Mouse (Mus musculus): ENCODE data around the gene Ephx3. TPM values are rescaled to one million over a fixed set of nuclear protein-coding genes. Genes with fewer than 3 reads are reported as not detected.

Gene Ephx3
- polyA plus RNA-seq, 1 experiment: 0.31 TPM

- TF ChIP-seq CTCF (IDR thresholded peaks at IDR 0.05; ENCODE audit: borderline replicate concordance, extremely low read depth, insufficient read depth, insufficient read length): no peak
- no peak for DNase-seq (ENCODE audit: low read depth)
These were observed 13.6 kb upstream of the Ephx3 start for GRCm38 (mm10) chr17:32202972-32203371.

DNA sequence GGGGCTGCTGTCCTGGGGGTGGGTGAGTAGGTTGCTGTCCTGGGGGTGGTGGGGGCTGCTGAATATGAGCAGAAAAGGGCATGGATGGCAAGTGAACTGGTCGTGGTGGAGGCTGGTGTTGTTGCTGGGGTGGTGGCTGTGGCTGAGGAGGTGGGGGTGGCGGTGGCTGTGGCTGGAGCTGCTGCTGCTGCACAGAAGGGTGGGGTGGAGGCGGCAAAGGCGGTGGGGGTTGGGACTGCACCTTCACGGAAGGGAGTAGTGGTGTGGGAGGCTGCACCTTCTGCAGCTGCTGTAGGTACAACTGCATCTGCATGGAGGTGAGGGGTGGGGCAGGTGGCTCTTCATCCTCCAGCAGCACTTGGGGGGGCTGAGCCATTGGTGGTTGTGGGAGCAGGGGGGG, 11.7 kb upstream of the Ephx3 start:
- TF ChIP-seq CTCF (IDR thresholded peaks at IDR 0.05; ENCODE audit: borderline replicate concordance, extremely low read depth, insufficient read depth, insufficient read length) (no peak), POLR2A (IDR thresholded peaks at IDR 0.05; ENCODE audit: borderline replicate concordance, extremely low read depth, insufficient read depth, insufficient read length, poor library complexity, severe bottlenecking) (no peak)
- DNase-seq (ENCODE audit: low read depth): no peak

DNA sequence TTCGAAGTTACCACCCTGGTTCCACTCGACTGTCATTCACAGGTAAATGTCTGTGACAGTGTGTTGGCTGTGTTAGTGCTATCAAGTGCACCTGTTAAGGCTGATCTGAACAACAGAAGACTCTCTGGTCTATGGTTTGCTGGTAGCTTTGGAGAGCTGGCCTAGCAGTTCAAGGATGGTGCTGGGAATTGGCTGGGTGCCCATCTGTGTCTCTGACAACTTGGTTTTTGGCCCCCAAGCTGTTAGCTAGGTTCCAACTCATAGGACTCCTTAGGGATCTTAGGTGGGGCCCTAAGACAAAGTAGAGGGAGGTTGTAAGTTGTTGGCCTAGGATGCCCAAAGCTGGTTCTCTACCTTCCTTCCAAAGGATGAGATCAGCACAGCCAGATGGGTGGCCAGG, 10.4 kb upstream of the Ephx3 start:
- no peak for DNase-seq (ENCODE audit: low read depth)
- no peak for TF ChIP-seq POLR2A (IDR thresholded peaks at IDR 0.05; ENCODE audit: borderline replicate concordance, extremely low read depth, insufficient read depth, insufficient read length, poor library complexity, severe bottlenecking)
- TF ChIP-seq CTCF (IDR thresholded peaks at IDR 0.05; ENCODE audit: borderline replicate concordance, extremely low read depth, insufficient read depth, insufficient read length): no peak

- DNase-seq (ENCODE audit: low read depth): peak; percentile 10
These were observed 7.8 kb upstream of the Ephx3 start for GRCm38 (mm10) chr17:32197156-32197555.

GRCm38 (mm10) chr17:32195725-32196124, 6.4 kb upstream of the Ephx3 start:
- no peak for TF ChIP-seq CTCF (IDR thresholded peaks at IDR 0.05; ENCODE audit: borderline replicate concordance, extremely low read depth, insufficient read depth, insufficient read length)
- no peak for TF ChIP-seq POLR2A (IDR thresholded peaks at IDR 0.05; ENCODE audit: borderline replicate concordance, extremely low read depth, insufficient read depth, insufficient read length, poor library complexity, severe bottlenecking)
- DNase-seq (ENCODE audit: low read depth): no peak

More at GRCm38 (mm10) chr17:32197156-32197555, 7.8 kb upstream of the Ephx3 start:
- TF ChIP-seq CTCF (IDR thresholded peaks at IDR 0.05; ENCODE audit: borderline replicate concordance, extremely low read depth, insufficient read depth, insufficient read length) (no peak), POLR2A (IDR thresholded peaks at IDR 0.05; ENCODE audit: borderline replicate concordance, extremely low read depth, insufficient read depth, insufficient read length, poor library complexity, severe bottlenecking) (no peak)

- DNase-seq (ENCODE audit: low read depth): no peak
These were observed 3.7 kb upstream of the Ephx3 start for GRCm38 (mm10) chr17:32193010-32193409.

DNA sequence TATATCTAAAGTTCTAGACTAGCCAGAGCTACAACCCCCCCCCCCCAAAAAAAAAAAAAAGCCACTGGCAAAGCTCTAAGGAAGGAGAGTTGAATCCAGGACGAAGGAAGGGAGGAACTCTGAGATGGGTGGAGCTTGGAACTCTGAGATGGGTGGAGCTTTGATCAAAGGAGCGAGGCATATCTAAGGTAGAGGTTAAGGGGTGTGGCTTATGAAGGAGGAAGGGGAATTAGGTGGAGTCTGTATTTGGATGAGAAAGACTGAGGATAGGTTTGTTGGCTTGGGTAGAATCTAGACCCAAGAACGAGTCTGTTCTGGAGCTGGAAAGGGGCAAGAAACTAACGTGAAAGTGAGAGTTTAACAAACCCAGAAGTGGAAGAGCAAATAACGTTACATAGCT, 501 bp upstream of the Ephx3 start:
- TF ChIP-seq POLR2A (IDR thresholded peaks at IDR 0.05; ENCODE audit: borderline replicate concordance, extremely low read depth, insufficient read depth, insufficient read length, poor library complexity, severe bottlenecking) (no peak), CTCF (IDR thresholded peaks at IDR 0.05; ENCODE audit: borderline replicate concordance, extremely low read depth, insufficient read depth, insufficient read length) (no peak)
- DNase-seq (ENCODE audit: low read depth): no peak

More at GRCm38 (mm10) chr17:32193010-32193409, 3.7 kb upstream of the Ephx3 start:
- TF ChIP-seq CTCF (IDR thresholded peaks at IDR 0.05; ENCODE audit: borderline replicate concordance, extremely low read depth, insufficient read depth, insufficient read length) (no peak), POLR2A (IDR thresholded peaks at IDR 0.05; ENCODE audit: borderline replicate concordance, extremely low read depth, insufficient read depth, insufficient read length, poor library complexity, severe bottlenecking) (no peak)

DNA sequence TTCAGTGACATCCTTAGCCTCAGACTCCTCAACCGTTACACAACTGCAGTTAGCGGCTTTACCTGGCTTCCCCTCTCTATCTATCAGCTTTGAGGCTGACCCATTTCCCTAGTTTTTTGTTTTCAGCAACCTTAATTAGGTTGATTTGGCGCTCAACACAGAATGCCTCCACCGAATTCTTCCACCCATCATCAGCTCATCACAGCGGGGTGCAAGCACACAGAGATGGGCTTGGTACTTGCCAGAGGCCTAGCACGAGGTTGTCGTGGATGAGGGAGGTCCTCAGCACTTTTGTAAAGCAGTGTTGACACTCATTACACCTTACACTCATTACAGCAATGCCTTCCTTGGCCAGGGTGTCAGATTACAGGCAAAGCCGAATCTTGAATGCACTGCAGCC, 6.3 kb downstream of the Ephx3 start:
- no peak for TF ChIP-seq POLR2A (IDR thresholded peaks at IDR 0.05; ENCODE audit: borderline replicate concordance, extremely low read depth, insufficient read depth, insufficient read length, poor library complexity, severe bottlenecking)
- no peak for TF ChIP-seq CTCF (IDR thresholded peaks at IDR 0.05; ENCODE audit: borderline replicate concordance, extremely low read depth, insufficient read depth, insufficient read length)
- peak; percentile 48 for DNase-seq (ENCODE audit: low read depth)

GRCm38 (mm10) chr17:32179621-32180491, 9.5 kb downstream of the Ephx3 start:
- DNase-seq (ENCODE audit: low read depth): peak; percentile 86
- TF ChIP-seq CTCF (IDR thresholded peaks at IDR 0.05; ENCODE audit: borderline replicate concordance, extremely low read depth, insufficient read depth, insufficient read length) (no peak), POLR2A (IDR thresholded peaks at IDR 0.05; ENCODE audit: borderline replicate concordance, extremely low read depth, insufficient read depth, insufficient read length, poor library complexity, severe bottlenecking) (no peak)

DNA sequence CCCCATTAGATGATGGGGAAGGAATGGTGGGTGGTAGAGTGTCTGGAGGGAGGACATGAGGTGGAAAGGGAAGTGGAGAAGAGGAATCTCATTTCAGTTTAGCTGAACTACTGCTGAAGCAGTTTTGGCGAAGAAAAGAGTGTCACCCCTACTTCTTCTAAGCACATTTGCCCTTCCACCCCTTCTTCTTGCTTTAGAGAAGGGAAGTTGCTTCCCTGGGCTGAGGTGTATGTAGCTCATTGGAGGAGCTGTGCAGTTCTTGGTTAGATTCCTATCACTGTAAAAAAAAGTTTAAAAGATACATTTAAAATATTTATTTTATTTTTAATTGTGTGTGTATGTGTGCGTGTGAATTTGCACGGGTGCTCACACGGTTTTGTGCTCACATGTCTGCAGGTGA, 12.4 kb downstream of the Ephx3 start:
- no peak for DNase-seq (ENCODE audit: low read depth)
- no peak for TF ChIP-seq POLR2A (IDR thresholded peaks at IDR 0.05; ENCODE audit: borderline replicate concordance, extremely low read depth, insufficient read depth, insufficient read length, poor library complexity, severe bottlenecking)
- TF ChIP-seq CTCF (IDR thresholded peaks at IDR 0.05; ENCODE audit: borderline replicate concordance, extremely low read depth, insufficient read depth, insufficient read length): no peak

- TF ChIP-seq POLR2A (IDR thresholded peaks at IDR 0.05; ENCODE audit: borderline replicate concordance, extremely low read depth, insufficient read depth, insufficient read length, poor library complexity, severe bottlenecking): no peak
- no peak for TF ChIP-seq CTCF (IDR thresholded peaks at IDR 0.05; ENCODE audit: borderline replicate concordance, extremely low read depth, insufficient read depth, insufficient read length)
- no peak for DNase-seq (ENCODE audit: low read depth)
These were observed 16.2 kb downstream of the Ephx3 start for GRCm38 (mm10) chr17:32173166-32173565.

DNA sequence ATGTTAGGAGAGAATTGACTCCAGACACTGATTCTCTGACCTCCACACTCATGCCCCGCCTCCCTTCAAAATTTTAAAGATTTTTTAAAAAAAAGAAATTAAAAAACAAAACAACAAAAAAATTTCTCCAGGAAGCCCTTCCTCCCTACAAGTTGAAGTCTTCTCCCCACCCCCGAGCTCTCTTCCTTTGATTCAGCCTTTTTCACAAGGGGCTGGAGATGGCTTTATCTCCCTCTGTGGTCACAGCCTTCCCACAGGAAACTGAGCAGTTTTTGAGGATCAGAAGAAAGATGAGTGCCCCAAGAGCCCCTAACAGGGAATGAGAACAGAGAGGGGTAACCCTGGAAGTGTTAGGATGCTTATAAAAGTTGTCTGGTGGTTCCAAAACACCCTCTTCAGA, 16.9 kb downstream of the Ephx3 start:
- no peak for DNase-seq (ENCODE audit: low read depth)

More for the DNA sequence above, 16.9 kb downstream of the Ephx3 start:
- TF ChIP-seq POLR2A (IDR thresholded peaks at IDR 0.05; ENCODE audit: borderline replicate concordance, extremely low read depth, insufficient read depth, insufficient read length, poor library complexity, severe bottlenecking) (no peak), CTCF (IDR thresholded peaks at IDR 0.05; ENCODE audit: borderline replicate concordance, extremely low read depth, insufficient read depth, insufficient read length) (no peak)

Measured in brain, embryonic 14.5 days (tissue).